Mouse (Mus musculus) testis, postnatal 14 days (tissue): Measurements from ENCODE around the gene Phrf1.

ENCODE experiments used
- DNase-seq: peaks from one replicate; pipeline ENCODE4 v3.0.0; 2021; ENCODE audit warnings: low spot score

The Phrf1 gene

GRCm38 (mm10) chr7:141256159-141256558 lies 27.6 kb downstream of the Phrf1 start:
- no peak for DNase-seq

- DNase-seq = no peak
Observed at GRCm38 (mm10) chr7:141261480-141261879, 32.9 kb downstream of the Phrf1 start.

- DNase-seq = no peak
Observed at GRCm38 (mm10) chr7:141263640-141264039, 35.1 kb downstream of the Phrf1 start.

GRCm38 (mm10) chr7:141264041-141264700 lies 35.6 kb downstream of the Phrf1 start:
- DNase-seq = no peak

GRCm38 (mm10) chr7:141264761-141265410 lies 36.3 kb downstream of the Phrf1 start:
- DNase-seq = no peak

- no peak for DNase-seq
Observed at GRCm38 (mm10) chr7:141265411-141265738, 36.8 kb downstream of the Phrf1 start.

GRCm38 (mm10) chr7:141265739-141266561 lies 37.4 kb downstream of the Phrf1 start, which contains the start of gene Irf7:
Irf7 (minus strand) TSS chr7:141266481.
- no peak for DNase-seq

GRCm38 (mm10) chr7:141268466-141269272 lies 40.1 kb downstream of the Phrf1 start:
- DNase-seq = no peak

- DNase-seq = no peak
Observed at GRCm38 (mm10) chr7:141269273-141269545, 40.6 kb downstream of the Phrf1 start.

- DNase-seq = no peak
Observed at GRCm38 (mm10) chr7:141270631-141271030, 42.0 kb downstream of the Phrf1 start.

- DNase-seq = no peak
Observed at GRCm38 (mm10) chr7:141275356-141275755, 46.8 kb downstream of the Phrf1 start.

GRCm38 (mm10) chr7:141276546-141276945 lies 48.0 kb downstream of the Phrf1 start, which contains the start of gene Cdhr5:
Cdhr5 (minus strand) TSS chr7:141276786.
- DNase-seq = no peak

GRCm38 (mm10) chr7:141277701-141278678 lies 49.4 kb downstream of the Phrf1 start:
- DNase-seq = no peak

GRCm38 (mm10) chr7:141278766-141279590 lies 50.4 kb downstream of the Phrf1 start, which contains the start of gene Sct:
Sct (minus strand) TSS chr7:141279133.
- DNase-seq = no peak

GRCm38 (mm10) chr7:141281442-141281841 lies 52.9 kb downstream of the Phrf1 start:
- DNase-seq = no peak

- no peak for DNase-seq
Observed at GRCm38 (mm10) chr7:141282756-141283155, 54.2 kb downstream of the Phrf1 start.

GRCm38 (mm10) chr7:141288042-141288441 lies 59.5 kb downstream of the Phrf1 start:
- DNase-seq = no peak

- peak; percentile 46 for DNase-seq
Observed at GRCm38 (mm10) chr7:141291921-141292582, 63.5 kb downstream of the Phrf1 start, which contains the start of gene Drd4. Drd4 (plus strand) TSS chr7:141292006.
